Mouse (Mus musculus): ENCODE results near the gene Jam3. TPM values are rescaled to one million over a fixed set of nuclear protein-coding genes. Genes with fewer than 3 reads are reported as not detected.

Jam3 gene
- 63.6 and 64.8 TPM in 2 replicates for polyA plus RNA-seq (2015; fragmentation: Nextera tagmentation; extraction: Ambion mirVana)

- no peaks in the 10 kb centered on the region for H3K36me3 ChIP-seq
- H3K27ac ChIP-seq, result peak within 1 kb of the TSS; percentile 83
- WGBS, result under 1% methylated on average over 58 of the region's 58 CpGs
- 0 out of 2 replicates have a peak, but pooled peaks cover 4% of the 10 kb centered on the region for H3K4me1 ChIP-seq
- ATAC-seq (ENCODE audit: borderline replicate concordance, extremely low read depth, low FRiP score, low TSS enrichment), result peak; percentile 95
- H3K4me2 ChIP-seq, result peak within 1 kb of the TSS; percentile 77
- no peaks in the 10 kb centered on the region for H3K9me3 ChIP-seq
- H3K9ac ChIP-seq, result peak within 1 kb of the TSS; percentile 59
- peak within 1 kb of the TSS; percentile 65 for H3K4me3 ChIP-seq
- H3K27me3 ChIP-seq, result peaks cover 8% of the 10 kb centered on the region; the same call in 1 of the 2 replicates
Measured at GRCm38 (mm10) chr9:27154763-27155530, at the start of gene Jam3. Jam3 (minus strand) TSS chr9:27155421.

- no peaks in the 10 kb centered on the region for H3K36me3 ChIP-seq
- 83% methylated on average over 6 of the region's 6 CpGs for WGBS
- no peak overlapping the region for H3K27ac ChIP-seq
- H3K4me3 ChIP-seq, result no peak overlapping the region
- no peak for ATAC-seq (ENCODE audit: borderline replicate concordance, extremely low read depth, low FRiP score, low TSS enrichment)
- no peak overlapping the region for H3K9ac ChIP-seq
- H3K9me3 ChIP-seq, result no peaks in the 10 kb centered on the region
- no peaks in the 10 kb centered on the region for H3K27me3 ChIP-seq
- H3K4me2 ChIP-seq, result no peak overlapping the region
- H3K4me1 ChIP-seq, result peaks cover 9% of the 10 kb centered on the region; the same call in 1 of the 2 replicates
Measured at GRCm38 (mm10) chr9:27204201-27204600, 49.0 kb upstream of the Jam3 start.

DNA sequence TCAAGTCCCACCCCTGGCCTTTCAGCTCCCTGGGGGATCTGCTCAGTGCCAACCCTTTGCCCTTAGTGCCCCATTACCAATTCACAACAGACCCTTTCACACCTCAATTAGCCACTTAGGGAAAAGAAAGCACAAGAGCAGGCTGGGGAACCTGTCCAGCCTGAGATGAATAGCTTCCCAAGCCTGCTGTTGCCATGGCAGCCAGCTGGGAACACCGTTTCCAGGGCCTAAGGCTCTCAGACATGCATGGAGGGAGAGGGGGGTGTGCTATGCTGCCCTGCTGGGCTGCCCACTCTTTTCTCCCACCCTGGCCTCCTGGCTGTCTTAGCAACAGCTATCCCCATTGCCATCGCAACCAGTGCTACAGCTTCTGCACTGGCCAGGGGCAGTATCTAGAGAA is 47.9 kb upstream of the Jam3 start:
- no peak overlapping the region for H3K4me2 ChIP-seq
- H3K4me1 ChIP-seq, result peaks cover 9% of the 10 kb centered on the region; the same call in 1 of the 2 replicates
- no peak overlapping the region for H3K27ac ChIP-seq
- peak; percentile 83 for ATAC-seq (ENCODE audit: borderline replicate concordance, extremely low read depth, low FRiP score, low TSS enrichment)
- WGBS, result 17% methylated on average over 2 of the region's 2 CpGs
- no peak overlapping the region for H3K4me3 ChIP-seq
- no peaks in the 10 kb centered on the region for H3K9me3 ChIP-seq
- H3K27me3 ChIP-seq, result no peaks in the 10 kb centered on the region
- H3K36me3 ChIP-seq, result no peaks in the 10 kb centered on the region
- H3K9ac ChIP-seq, result no peak overlapping the region

GRCm38 (mm10) chr9:27201472-27202219 is 46.4 kb upstream of the Jam3 start:
- Histone ChIP-seq H3K9me3 (no peaks in the 10 kb centered on the region), H3K27me3 (no peaks in the 10 kb centered on the region), H3K27ac (no peak overlapping the region), H3K36me3 (no peaks in the 10 kb centered on the region), H3K4me2 (no peak overlapping the region), H3K4me1 (peaks cover 9% of the 10 kb centered on the region; the same call in 1 of the 2 replicates), H3K9ac (no peak overlapping the region), H3K4me3 (no peak overlapping the region)
- WGBS, result 67% methylated on average over 8 of the region's 8 CpGs
- ATAC-seq (ENCODE audit: borderline replicate concordance, extremely low read depth, low FRiP score, low TSS enrichment), result no peak

DNA sequence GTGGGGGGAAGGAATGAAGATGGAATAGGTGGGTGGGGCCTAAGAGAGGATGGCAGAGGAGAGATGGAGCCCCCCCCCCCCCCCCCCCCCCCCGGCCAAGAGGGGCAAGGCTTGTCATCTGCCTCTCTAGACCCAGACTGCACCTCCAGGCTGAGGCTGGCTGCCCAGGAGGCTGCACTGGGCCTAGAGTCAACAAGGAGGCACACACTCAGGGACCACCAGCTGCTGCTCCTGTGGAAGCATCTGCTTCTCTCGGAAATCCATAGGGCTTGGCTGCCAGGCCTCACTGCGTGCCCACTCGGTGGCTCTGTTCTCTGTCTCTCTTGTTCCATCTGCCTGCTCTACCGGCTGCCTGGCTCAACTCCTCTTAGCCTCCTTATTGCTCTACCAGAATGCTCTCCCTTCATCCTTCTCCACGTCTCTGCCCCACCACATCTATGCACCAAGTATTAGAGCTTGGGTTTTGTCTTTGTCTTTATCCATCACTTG is 38.4 kb upstream of the Jam3 start:
- Histone ChIP-seq H3K4me1 (peaks cover 23% of the 10 kb centered on the region), H3K36me3 (no peaks in the 10 kb centered on the region), H3K27ac (no peak overlapping the region), H3K9ac (no peak overlapping the region), H3K27me3 (no peaks in the 10 kb centered on the region), H3K4me3 (no peak overlapping the region), H3K4me2 (no peak overlapping the region), H3K9me3 (no peaks in the 10 kb centered on the region)
- no peak for ATAC-seq (ENCODE audit: borderline replicate concordance, extremely low read depth, low FRiP score, low TSS enrichment)
- WGBS, result 64% methylated on average over 5 of the region's 6 CpGs

- Histone ChIP-seq H3K4me2 (peak overlapping the region; percentile 67; the same call in 1 of the 2 replicates), H3K4me1 (peaks cover 23% of the 10 kb centered on the region), H3K36me3 (no peaks in the 10 kb centered on the region), H3K27ac (peak overlapping the region; percentile 93), H3K4me3 (no peak overlapping the region), H3K27me3 (no peaks in the 10 kb centered on the region), H3K9me3 (no peaks in the 10 kb centered on the region), H3K9ac (no peak overlapping the region)
- 46% methylated on average over 10 of the region's 10 CpGs for WGBS
- peak; percentile 1; the same call in 1 of the 2 replicates for ATAC-seq (ENCODE audit: borderline replicate concordance, extremely low read depth, low FRiP score, low TSS enrichment)
Measured at GRCm38 (mm10) chr9:27192761-27193591, 37.8 kb upstream of the Jam3 start.

- no peaks in the 10 kb centered on the region for H3K27me3 ChIP-seq
- H3K27ac ChIP-seq, result peak overlapping the region; percentile 93
- H3K4me2 ChIP-seq, result peak overlapping the region; percentile 67
- peak; percentile 96 for ATAC-seq (ENCODE audit: borderline replicate concordance, extremely low read depth, low FRiP score, low TSS enrichment)
- peak overlapping the region; percentile 35 for H3K4me3 ChIP-seq
- 8% methylated on average over 14 of the region's 14 CpGs for WGBS
- no peaks in the 10 kb centered on the region for H3K9me3 ChIP-seq
- H3K9ac ChIP-seq, result peak overlapping the region; percentile 19; the same call in 1 of the 2 replicates
- H3K4me1 ChIP-seq, result peaks cover 23% of the 10 kb centered on the region
- no peaks in the 10 kb centered on the region for H3K36me3 ChIP-seq
Measured at GRCm38 (mm10) chr9:27192001-27192760, 37.0 kb upstream of the Jam3 start.

GRCm38 (mm10) chr9:27191501-27191981 is 36.3 kb upstream of the Jam3 start:
- no peaks in the 10 kb centered on the region for H3K9me3 ChIP-seq
- peak overlapping the region; percentile 67 for H3K4me2 ChIP-seq
- H3K4me3 ChIP-seq, result peak overlapping the region; percentile 35
- no peaks in the 10 kb centered on the region for H3K27me3 ChIP-seq
- peak overlapping the region; percentile 19; the same call in 1 of the 2 replicates for H3K9ac ChIP-seq
- no peaks in the 10 kb centered on the region for H3K36me3 ChIP-seq
- peak; percentile 74 for ATAC-seq (ENCODE audit: borderline replicate concordance, extremely low read depth, low FRiP score, low TSS enrichment)
- H3K27ac ChIP-seq, result peak overlapping the region; percentile 93
- 2% methylated on average over 7 of the region's 7 CpGs for WGBS
- H3K4me1 ChIP-seq, result peaks cover 23% of the 10 kb centered on the region

- Histone ChIP-seq H3K27ac (no peak overlapping the region), H3K4me3 (no peak overlapping the region), H3K27me3 (no peaks in the 10 kb centered on the region), H3K36me3 (no peaks in the 10 kb centered on the region), H3K9me3 (no peaks in the 10 kb centered on the region), H3K4me2 (no peak overlapping the region), H3K9ac (no peak overlapping the region), H3K4me1 (peaks cover 23% of the 10 kb centered on the region)
- WGBS, result 75% methylated on average over 8 of the region's 8 CpGs
- no peak for ATAC-seq (ENCODE audit: borderline replicate concordance, extremely low read depth, low FRiP score, low TSS enrichment)
Measured at GRCm38 (mm10) chr9:27190461-27190860, 35.2 kb upstream of the Jam3 start.

DNA sequence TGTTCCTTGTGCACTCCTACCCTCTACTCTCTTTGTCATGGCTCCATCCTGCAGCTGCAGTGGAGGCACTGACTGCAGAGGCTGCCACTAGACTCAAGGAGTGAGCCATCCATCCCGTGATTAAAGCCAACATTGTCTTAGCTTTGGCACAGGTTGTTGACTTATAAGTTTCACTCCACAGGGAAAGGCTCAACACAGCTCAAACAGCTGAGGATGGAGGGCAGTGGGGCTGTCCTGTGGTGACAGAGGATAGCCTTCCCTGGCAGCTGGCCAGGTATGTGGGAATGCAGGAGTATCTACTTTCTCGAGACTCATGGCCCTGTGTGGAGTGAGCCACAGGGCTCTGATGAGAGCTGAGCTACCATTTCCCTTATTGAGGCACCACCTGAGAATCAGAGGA is 34.1 kb upstream of the Jam3 start:
- no peak overlapping the region for H3K27ac ChIP-seq
- WGBS, result 38% methylated on average over 2 of the region's 2 CpGs
- no peaks in the 10 kb centered on the region for H3K36me3 ChIP-seq
- ATAC-seq (ENCODE audit: borderline replicate concordance, extremely low read depth, low FRiP score, low TSS enrichment), result no peak
- no peak overlapping the region for H3K4me3 ChIP-seq
- no peak overlapping the region for H3K9ac ChIP-seq
- H3K4me2 ChIP-seq, result no peak overlapping the region
- no peaks in the 10 kb centered on the region for H3K27me3 ChIP-seq
- no peaks in the 10 kb centered on the region for H3K9me3 ChIP-seq
- H3K4me1 ChIP-seq, result peaks cover 23% of the 10 kb centered on the region
